Mouse (Mus musculus): ENCODE results near the gene Olfr1342.

The Olfr1342 gene

DNA sequence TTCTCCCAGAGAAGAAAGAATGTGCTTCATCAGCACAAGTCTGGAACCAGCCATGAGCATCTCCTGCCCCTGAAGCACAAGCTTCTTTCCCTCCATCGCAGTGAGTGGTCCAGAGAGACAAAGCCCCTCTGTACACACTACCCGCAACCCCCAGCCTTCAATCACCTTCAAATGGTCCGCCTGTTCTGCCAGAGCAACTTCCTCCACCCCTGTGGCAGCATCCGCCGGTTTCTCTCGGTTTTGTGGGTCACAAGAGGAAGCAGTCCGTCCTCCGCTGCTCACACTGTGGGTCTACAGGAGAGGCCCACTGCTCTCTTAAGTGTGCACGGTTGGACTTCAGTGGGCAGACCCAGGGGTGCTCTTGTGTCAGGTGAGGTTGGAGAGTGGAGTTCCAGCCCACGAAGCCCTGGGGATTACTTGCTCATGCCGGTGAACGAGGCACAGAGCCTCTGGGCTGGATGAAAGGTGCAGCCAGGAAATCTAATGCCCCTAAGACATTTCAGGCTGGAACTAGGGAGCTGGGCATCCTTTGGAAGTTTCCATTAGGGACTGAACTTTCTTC is at the start of gene Olfr1342:
Olfr1342 (minus strand) TSS at position 345 of the 562 bp plus-strand sequence.
- peak; percentile 2 to 9 for DNase-seq

- DNase-seq: no peak
Observed at GRCm38 (mm10) chr4:118741881-118742280, 49.3 kb upstream of the Olfr1342 start.

DNA sequence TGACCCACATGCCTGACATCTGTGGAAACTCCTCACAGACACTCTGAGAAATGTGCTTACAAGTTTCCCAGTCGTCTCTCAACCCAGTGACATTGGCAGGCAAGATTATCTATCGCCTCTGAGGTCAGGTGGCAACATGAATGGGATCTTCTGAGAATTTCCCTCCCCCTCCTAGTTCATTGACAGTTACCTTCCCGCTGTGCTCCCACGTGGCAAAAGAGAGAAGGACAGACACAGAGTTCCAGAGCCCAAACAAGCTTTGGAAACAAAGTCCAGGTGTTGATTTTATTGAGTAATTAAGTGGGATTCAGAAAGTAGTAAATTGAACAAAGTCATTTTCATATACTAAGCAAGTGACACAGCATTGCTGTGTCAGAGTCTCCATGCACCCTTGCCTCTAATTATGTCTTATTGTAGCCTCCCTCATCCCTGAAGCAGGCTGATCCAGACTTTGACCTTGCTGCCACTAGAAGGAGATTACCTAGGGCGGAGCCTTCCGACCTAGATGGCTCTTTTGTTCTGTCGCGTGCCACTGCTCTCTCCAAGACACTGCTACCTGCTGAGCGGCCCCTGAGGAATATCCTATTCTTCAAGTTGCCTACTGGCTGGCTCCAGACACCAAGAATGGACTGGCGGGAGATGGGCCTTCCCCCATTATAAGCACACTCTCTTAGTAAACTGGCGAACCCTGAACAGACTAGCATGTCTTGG is 48.6 kb upstream of the Olfr1342 start:
- no peak for DNase-seq

DNA sequence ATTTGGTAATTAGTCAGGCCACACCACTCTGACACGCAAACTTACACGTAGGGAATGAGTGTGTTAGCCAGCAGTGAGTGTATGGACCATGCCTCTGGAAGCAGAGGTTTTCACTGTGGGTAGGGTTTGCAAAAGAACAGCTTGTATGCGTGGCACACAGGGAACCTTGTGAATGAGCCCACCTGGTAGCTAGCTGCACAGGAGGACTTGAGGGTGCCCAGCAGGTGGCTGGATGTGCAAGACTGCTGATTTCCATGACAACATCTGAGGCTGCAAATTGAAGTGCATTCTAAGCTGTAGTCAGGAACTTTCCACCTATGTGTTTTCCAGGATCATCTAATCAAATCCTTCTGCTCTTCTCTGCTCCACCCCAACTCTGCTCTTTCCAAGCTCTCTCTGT is 47.0 kb upstream of the Olfr1342 start:
- no peak for DNase-seq

DNA sequence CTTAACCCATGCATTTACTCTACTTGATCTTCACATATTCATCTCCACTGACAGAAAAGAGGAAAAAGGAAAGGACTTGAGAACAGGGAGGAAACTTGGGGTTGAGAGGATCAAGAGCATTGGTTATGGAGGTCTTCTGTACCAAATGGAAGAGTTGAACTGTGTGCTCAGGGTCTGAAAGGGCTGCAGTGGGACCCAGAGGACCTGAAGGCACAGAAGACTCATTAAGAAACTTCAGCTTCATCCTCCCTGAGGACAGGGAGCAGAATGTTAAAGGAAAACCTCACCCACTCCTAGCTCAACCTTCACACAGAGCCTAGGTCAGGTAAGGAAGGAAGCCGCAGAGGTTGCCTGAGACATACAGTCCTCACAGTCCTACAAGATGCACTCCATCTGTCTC is 39.3 kb upstream of the Olfr1342 start, which contains the start of gene Olfr1339:
Olfr1339 (plus strand) TSS at position 301 of the 400 bp plus-strand sequence.
- no peak for DNase-seq

DNA sequence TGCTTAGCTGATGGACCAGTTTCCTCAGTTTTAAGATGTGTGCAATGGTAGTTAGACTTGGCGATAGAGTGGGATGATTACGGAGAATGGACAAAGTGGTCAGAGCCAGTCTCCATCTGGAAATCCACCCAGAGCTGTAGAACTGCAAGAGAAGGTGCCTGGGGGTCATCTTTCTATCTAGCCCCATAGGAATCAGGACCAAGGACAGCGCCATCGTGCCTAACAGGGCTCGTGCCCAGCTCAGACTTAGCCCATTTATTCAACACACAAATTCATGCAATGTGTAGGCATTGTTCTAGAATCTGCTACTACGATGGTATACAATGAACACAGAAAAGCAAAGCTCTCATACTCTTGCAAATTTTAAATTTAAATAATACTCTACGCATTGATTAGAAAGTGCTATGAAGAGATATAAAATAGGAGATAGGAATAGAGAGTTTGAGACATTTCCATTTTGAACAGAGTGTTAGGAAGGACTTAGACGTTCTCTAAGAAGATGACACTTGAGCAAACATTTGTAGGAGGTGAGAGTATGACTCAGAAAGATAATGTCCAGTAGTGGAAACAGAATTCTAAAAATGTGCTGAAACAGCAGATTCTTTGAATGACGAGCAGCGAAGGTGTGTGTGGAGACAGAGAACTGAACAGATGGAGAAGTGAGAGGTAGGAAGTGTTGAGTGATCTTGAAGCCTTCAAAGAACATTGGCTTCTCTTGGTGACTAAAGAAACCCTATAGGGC is 29.4 kb upstream of the Olfr1342 start:
- peak; percentile 70 to 73 for DNase-seq

DNA sequence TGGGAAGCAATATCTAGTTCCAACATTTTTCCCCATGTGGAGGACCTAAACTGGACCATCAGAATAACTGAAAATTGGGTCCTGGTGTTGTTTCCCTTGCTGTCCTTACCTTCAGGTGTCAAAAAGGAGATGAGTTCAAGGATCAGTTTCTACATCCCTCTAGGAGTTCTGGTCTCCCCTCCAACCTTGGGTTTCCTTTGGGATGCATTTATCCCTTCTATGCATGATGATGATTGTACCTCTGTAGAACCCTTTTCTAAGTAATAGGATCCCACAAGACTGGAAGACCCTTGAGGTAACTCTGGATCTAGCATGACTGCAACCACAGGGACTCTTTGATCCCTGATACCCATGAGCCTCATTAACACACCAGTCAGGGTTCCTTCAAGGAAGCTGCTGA is 27.3 kb upstream of the Olfr1342 start, which contains the start of gene Olfr1340:
Olfr1340 (plus strand) TSS at position 301 of the 400 bp plus-strand sequence.
- DNase-seq: no peak

DNA sequence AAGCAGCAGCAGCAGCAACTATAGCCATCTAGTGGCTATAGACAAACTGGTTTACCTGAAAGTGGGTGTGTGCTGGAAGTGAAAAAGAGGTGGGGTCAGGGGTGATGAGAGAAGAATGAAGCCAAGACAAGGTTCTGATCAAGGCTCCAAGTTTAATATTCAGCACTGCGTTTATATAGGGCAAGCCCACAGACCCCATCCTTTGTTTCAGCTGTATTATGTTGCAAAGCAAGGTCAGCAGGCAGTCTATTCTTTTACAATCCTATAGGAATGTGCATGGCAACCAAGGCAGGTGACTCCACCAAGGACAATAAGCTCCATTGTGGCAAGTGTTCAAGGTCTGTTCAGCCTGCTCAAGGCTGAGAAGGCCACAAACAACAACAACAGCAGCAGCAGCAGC is 19.1 kb upstream of the Olfr1342 start:
- no peak for DNase-seq

- no peak for DNase-seq
Observed at GRCm38 (mm10) chr4:118708086-118708485, 15.5 kb upstream of the Olfr1342 start.

DNA sequence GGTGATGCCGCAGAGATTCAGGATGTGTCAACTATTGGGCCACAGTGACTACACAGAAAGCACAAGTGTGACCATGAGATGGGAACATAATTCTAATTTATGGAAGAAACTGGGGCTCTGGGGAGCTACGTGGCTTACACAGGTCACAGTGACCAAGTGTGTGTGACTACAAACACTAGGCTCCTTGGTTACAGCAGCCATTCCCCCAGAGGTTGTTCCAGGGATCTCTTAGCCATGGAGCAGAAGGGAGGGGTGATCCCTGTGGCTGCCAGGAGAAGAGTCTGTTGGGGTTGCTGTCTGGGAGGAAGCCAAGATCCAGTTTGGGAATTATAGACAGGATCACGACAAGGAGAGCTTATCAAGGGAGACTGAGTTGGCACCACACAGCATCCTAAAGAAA is 10.7 kb upstream of the Olfr1342 start, which contains the start of gene Olfr1341:
Olfr1341 (plus strand) TSS at position 301 of the 400 bp plus-strand sequence.
- no peak for DNase-seq

DNA sequence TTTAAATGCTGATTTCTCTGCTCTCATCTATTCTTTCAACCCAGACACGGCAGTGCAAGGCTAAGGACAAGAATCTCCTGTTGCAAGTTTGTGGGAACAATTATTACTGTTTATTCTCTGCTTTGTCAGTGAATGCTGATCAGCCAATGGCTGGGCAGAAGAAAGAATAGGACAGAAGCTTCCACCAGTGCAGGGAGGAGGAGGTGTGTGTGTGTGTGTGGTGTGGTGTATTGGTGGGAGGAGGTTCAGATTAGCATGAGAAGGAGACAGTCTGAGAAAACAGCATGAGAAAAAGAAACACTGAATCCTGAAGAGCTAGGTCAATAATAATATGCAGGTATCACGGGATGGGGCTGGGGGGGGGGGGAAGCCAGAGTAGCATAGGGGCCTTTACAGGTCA is 1.3 kb upstream of the Olfr1342 start:
- DNase-seq: no peak

- DNase-seq: no peak
Observed at GRCm38 (mm10) chr4:118687086-118687485, 5.5 kb downstream of the Olfr1342 start.

GRCm38 (mm10) chr4:118658652-118659051 is 33.9 kb downstream of the Olfr1342 start, which contains the start of gene Olfr62:
TSS of gene Olfr62 (plus strand) at chr4:118658952.
- DNase-seq: no peak

DNA sequence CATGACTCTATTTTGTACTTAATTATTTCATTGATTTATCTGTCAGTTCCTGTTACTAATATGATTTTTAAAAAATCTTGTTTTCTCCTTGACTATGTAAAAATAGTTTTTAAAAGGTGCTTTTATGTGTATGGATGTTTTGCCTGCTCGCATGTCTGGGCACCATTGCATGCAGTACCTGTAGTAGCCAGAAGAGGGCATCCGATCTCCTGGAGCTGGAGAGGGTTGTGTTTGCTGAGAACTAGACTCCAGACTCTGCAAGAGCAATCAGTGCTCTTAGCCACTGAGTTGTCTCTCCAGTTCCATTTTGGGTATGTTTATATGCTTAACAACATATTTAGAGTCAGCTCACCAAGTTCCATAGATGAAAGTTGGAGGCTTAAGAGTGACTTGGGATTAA is 47.3 kb downstream of the Olfr1342 start:
- DNase-seq: peak; percentile 69 to 70

GRCm38 (mm10) chr4:118642346-118643190 is 50.0 kb downstream of the Olfr1342 start:
- DNase-seq: peak; percentile 53 to 54
